Mouse (Mus musculus): ENCODE data around the gene Zmynd12. TPM values are rescaled to one million over a fixed set of nuclear protein-coding genes. Genes with fewer than 3 reads are reported as not detected.
A peak's percentile ranks its signal among the peaks of the same experiment; 100 is the strongest.

Gene Zmynd12
- polyA plus RNA-seq, 1 experiment from 2014 or later: 0.38 TPM

DNA sequence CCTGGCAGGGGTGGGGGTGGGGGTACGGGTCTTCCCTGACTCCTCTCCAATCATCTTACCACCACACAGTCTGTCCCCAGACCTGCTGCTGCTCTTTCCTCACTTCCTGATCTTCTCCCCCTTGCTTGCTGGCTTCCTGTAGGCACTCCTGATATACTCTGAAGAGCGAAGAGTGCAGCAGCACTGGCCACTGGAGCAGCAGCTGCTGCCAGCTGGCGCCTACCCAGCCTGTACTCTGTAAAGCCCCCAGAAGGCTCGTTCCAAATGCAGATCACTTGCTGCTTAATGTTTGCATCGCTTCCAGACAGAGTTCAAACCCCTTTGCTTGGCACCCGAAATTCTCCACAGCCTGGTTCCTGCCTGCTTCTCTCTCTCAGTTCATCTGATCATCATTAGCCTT is 9.8 kb upstream of the Zmynd12 start:
- Histone ChIP-seq H3K36me3 (ENCODE audit: control insufficient read depth, insufficient read depth, low read length) (no peaks in the 10 kb centered on the region), H3K27ac (ENCODE audit: low read depth, low read length) (no peak overlapping the region), H3K27me3 (replicated peaks; ENCODE audit: control insufficient read depth, insufficient read depth, low read length) (no peaks in the 10 kb centered on the region), H3K4me2 (ENCODE audit: low read length) (no peak overlapping the region), H3K9ac (ENCODE audit: low read length) (no peak overlapping the region), H3K9me3 (replicated peaks; ENCODE audit: control insufficient read depth, low read length) (no peaks in the 10 kb centered on the region), H3K4me3 (ENCODE audit: low read depth, low read length) (no peak overlapping the region), H3K4me1 (ENCODE audit: control insufficient read depth, insufficient read depth, low read length) (peaks cover 12% of the 10 kb centered on the region)
- 46% methylated on average over 6 of the region's 6 CpGs for WGBS
- DNase-seq (ENCODE audit: low spot score) (peak; percentile 77), ATAC-seq (0 out of 2 replicates have a peak, but pooled peaks have one; percentile 18)

DNA sequence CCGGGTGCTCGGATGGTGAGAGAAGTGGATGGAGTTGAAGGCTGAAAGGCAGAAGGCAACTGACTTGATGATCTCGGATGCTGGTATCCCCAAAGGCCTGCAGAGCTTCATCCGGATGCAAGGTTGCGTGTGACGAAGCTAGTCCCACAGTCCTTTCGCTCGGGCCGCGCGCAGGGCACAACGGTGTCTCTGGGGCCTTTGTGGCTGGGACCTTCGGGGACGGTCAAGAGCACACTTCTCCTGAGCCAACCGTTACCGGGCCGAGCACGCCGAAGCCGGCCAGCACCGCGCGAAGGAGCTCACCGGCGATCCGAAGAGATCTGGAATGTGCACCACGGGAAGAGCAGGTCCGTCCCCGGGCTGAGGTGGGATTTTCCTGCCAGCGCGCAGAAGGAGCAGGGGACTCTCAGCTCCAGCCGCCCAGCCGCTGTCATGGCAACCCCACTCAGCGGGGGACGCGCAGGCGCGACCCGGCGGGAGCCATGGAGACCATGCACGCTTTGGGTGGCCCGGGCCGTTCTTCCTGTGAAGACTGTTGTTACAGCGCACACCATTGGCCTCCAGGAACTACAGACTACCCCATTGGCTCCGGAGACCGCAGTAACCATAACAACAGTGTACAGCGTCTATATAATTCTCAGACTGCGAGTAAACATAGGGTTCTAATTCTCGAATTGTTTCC is 7.4 kb upstream of the Zmynd12 start, which contains the start of gene Ccdc30:
Gene Ccdc30, minus strand, starts transcription at position 450 of the 682 bp plus-strand sequence.
- Histone ChIP-seq H3K27me3 (replicated peaks; ENCODE audit: control insufficient read depth, insufficient read depth, low read length) (no peaks in the 10 kb centered on the region), H3K9ac (ENCODE audit: low read length) (peak within 1 kb of the TSS; percentile 72), H3K4me2 (ENCODE audit: low read length) (peak within 1 kb of the TSS; percentile 87), H3K4me3 (ENCODE audit: low read depth, low read length) (peak within 1 kb of the TSS; percentile 58), H3K27ac (ENCODE audit: low read depth, low read length) (peak within 1 kb of the TSS; percentile 72), H3K9me3 (replicated peaks; ENCODE audit: control insufficient read depth, low read length) (no peaks in the 10 kb centered on the region), H3K4me1 (ENCODE audit: control insufficient read depth, insufficient read depth, low read length) (peaks cover 12% of the 10 kb centered on the region), H3K36me3 (ENCODE audit: control insufficient read depth, insufficient read depth, low read length) (no peaks in the 10 kb centered on the region)
- ATAC-seq: peak; percentile 100
- WGBS: under 1% methylated on average over 49 of the region's 49 CpGs
- DNase-seq (ENCODE audit: low spot score): peak; percentile 96

DNA sequence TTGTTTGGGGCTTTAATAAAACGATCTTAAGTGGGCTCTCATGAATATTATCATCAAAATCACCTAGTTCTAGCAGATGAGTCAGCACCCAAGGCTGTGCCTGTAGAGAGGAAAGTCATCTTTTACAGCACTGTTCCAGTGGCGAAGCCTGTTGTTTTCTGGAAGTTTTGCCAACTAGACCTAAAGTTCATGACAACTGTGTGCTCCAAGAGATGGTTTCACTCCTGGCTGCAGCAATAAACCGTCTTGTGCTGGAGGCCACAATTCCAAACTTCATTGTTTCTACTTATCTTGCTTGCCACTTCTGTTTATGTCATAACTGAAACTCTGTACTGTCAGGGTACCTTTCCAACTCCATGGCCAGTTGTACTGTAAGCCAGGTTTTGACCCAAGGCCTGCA is 5.3 kb upstream of the Zmynd12 start:
- Histone ChIP-seq H3K27me3 (replicated peaks; ENCODE audit: control insufficient read depth, insufficient read depth, low read length) (no peaks in the 10 kb centered on the region), H3K4me3 (ENCODE audit: low read depth, low read length) (no peak overlapping the region), H3K36me3 (ENCODE audit: control insufficient read depth, insufficient read depth, low read length) (no peaks in the 10 kb centered on the region), H3K4me1 (ENCODE audit: control insufficient read depth, insufficient read depth, low read length) (peaks cover 19% of the 10 kb centered on the region), H3K9ac (ENCODE audit: low read length) (no peak overlapping the region), H3K9me3 (replicated peaks; ENCODE audit: control insufficient read depth, low read length) (no peaks in the 10 kb centered on the region), H3K4me2 (ENCODE audit: low read length) (no peak overlapping the region), H3K27ac (ENCODE audit: low read depth, low read length) (no peak overlapping the region)
- WGBS: 84% methylated on average over 3 of the region's 3 CpGs
- ATAC-seq (no peak), DNase-seq (ENCODE audit: low spot score) (no peak)

DNA sequence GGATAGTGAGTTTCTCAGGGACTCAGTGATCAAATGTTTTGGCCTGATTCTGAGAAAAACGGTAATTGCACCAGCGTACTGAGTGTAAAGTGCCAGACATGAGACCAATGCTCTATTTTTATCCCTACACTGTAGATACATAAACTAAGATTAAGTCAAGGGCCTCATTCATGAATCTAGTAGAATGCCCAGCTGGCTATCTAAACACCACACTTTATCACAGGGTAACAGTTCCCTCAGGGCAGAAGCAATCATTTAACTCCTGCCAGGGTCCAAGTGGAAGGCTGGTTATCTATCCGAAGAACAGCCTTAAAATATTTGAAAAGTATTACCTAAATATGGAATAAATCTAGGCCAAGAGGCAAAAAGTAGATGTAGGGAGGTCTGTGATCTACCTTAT is 4.7 kb upstream of the Zmynd12 start:
- Histone ChIP-seq H3K4me3 (ENCODE audit: low read depth, low read length) (no peak overlapping the region), H3K9me3 (replicated peaks; ENCODE audit: control insufficient read depth, low read length) (no peaks in the 10 kb centered on the region), H3K4me1 (ENCODE audit: control insufficient read depth, insufficient read depth, low read length) (peaks cover 17% of the 10 kb centered on the region), H3K4me2 (ENCODE audit: low read length) (no peak overlapping the region), H3K27me3 (replicated peaks; ENCODE audit: control insufficient read depth, insufficient read depth, low read length) (no peaks in the 10 kb centered on the region), H3K27ac (ENCODE audit: low read depth, low read length) (no peak overlapping the region), H3K9ac (ENCODE audit: low read length) (no peak overlapping the region), H3K36me3 (ENCODE audit: control insufficient read depth, insufficient read depth, low read length) (no peaks in the 10 kb centered on the region)
- DNase-seq (ENCODE audit: low spot score): no peak
- 94% methylated on average over 3 of the region's 3 CpGs for whole genome bisulfite sequencing
- ATAC-seq: no peak

DNA sequence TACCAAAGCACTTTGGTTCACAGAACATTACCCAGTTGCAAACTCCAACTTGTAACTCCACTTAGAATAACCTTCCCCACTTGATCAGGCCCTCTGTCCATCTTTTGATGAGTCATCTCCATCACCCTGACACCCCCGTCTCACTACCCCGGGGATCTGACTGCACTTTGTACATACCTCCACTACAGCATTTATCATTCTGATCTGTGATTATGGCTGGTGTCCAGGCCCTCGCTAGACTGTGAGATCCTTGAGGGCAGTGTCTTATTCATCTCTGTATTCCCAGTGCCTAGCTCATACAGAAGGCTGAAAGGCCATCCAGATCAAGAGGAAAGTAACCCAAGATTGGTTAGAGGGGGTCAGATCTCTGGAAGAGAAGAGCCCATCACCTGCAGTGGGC is 1.4 kb upstream of the Zmynd12 start:
- Histone ChIP-seq H3K4me1 (ENCODE audit: control insufficient read depth, insufficient read depth, low read length) (peaks cover 11% of the 10 kb centered on the region; the same call in 1 of the 2 replicates), H3K36me3 (ENCODE audit: control insufficient read depth, insufficient read depth, low read length) (no peaks in the 10 kb centered on the region), H3K27me3 (replicated peaks; ENCODE audit: control insufficient read depth, insufficient read depth, low read length) (no peaks in the 10 kb centered on the region), H3K9ac (ENCODE audit: low read length) (peak overlapping the region; percentile 77), H3K27ac (ENCODE audit: low read depth, low read length) (no peak overlapping the region), H3K4me3 (ENCODE audit: low read depth, low read length) (peak overlapping the region; percentile 59), H3K9me3 (replicated peaks; ENCODE audit: control insufficient read depth, low read length) (no peaks in the 10 kb centered on the region), H3K4me2 (ENCODE audit: low read length) (peak overlapping the region; percentile 77)
- 67% methylated on average over 3 of the region's 3 CpGs for WGBS
- no peak for DNase-seq (ENCODE audit: low spot score)
- ATAC-seq: no peak

DNA sequence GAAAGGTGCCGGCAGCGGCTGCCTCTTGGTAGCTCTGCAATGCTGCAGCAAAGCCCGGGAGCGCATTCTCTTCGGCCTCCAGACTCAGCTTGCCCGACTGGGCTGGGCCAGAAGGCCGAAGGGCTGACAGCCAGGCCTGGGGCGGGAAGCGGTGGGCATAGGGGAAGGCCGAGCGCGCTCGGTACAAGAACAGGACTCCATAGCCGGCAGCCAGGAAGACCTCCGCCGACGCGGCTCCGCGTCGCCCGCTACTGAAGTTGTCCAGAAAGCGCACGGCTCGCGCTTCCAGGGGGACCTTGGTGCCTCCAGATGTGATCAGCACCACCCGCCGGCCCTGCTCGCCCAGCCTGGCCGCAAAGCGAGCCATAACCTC is 707 bp upstream of the Zmynd12 start:
- no peak for DNase-seq (ENCODE audit: low spot score)
- H3K36me3 ChIP-seq (ENCODE audit: control insufficient read depth, insufficient read depth, low read length): no peaks in the 10 kb centered on the region
- H3K9ac ChIP-seq (ENCODE audit: low read length): peak overlapping the region; percentile 77
- peak; percentile 61 for ATAC-seq
- peak overlapping the region; percentile 77 for H3K4me2 ChIP-seq (ENCODE audit: low read length)
- H3K27me3 ChIP-seq (replicated peaks; ENCODE audit: control insufficient read depth, insufficient read depth, low read length): no peaks in the 10 kb centered on the region
- WGBS: under 1% methylated on average over 31 of the region's 31 CpGs
- H3K4me3 ChIP-seq (ENCODE audit: low read depth, low read length): peak overlapping the region; percentile 59
- peaks cover 11% of the 10 kb centered on the region; the same call in 1 of the 2 replicates for H3K4me1 ChIP-seq (ENCODE audit: control insufficient read depth, insufficient read depth, low read length)
- H3K27ac ChIP-seq (ENCODE audit: low read depth, low read length): peak overlapping the region; percentile 65
- H3K9me3 ChIP-seq (replicated peaks; ENCODE audit: control insufficient read depth, low read length): no peaks in the 10 kb centered on the region

DNA sequence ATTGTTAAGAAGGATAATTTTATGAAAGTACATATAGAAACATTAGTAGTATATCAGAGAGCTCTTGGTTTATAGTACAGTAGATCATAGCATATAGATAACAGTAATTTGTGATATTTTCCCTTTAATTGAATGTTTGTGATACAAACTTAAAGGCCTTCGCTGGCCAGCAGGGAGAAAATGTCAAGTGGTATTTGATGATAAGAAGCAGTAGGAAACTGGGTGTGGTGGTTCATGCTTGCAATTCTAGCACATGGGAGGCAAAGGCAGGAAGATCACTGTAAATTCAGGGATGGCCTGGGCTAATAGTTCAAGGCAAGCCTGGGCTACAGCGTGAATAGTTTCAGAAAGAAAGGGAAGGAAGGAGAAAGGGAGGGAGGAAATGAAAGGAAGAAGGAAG is 2.5 kb downstream of the Zmynd12 start:
- Histone ChIP-seq H3K27me3 (replicated peaks; ENCODE audit: control insufficient read depth, insufficient read depth, low read length) (no peaks in the 10 kb centered on the region), H3K4me2 (ENCODE audit: low read length) (no peak overlapping the region), H3K4me1 (ENCODE audit: control insufficient read depth, insufficient read depth, low read length) (peaks cover 11% of the 10 kb centered on the region; the same call in 1 of the 2 replicates), H3K9me3 (replicated peaks; ENCODE audit: control insufficient read depth, low read length) (no peaks in the 10 kb centered on the region), H3K27ac (ENCODE audit: low read depth, low read length) (no peak overlapping the region), H3K9ac (ENCODE audit: low read length) (no peak overlapping the region), H3K4me3 (ENCODE audit: low read depth, low read length) (no peak overlapping the region), H3K36me3 (ENCODE audit: control insufficient read depth, insufficient read depth, low read length) (no peaks in the 10 kb centered on the region)
- DNase-seq (ENCODE audit: low spot score) (no peak), ATAC-seq (no peak)
- WGBS: 82% methylated on average over 2 of the region's 2 CpGs

DNA sequence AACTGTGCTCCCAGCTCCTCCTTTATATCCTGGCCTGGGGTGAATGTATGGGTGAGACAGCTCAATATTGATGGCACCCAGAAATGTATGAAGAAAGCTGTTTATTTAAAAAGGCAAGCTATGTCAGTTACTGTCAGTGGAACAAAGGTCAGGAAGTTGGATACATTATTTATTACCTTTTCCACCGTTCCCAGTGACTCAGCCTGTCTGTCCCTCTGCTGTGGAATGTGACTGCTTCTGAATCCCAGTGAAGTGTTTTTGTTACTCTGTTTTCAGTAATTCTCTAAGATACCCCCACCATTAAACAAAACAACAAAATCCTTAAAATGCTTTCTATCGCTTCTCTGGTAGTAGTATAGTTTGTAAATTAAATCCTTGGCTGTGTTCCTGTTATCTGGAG is 3.0 kb downstream of the Zmynd12 start:
- Histone ChIP-seq H3K27me3 (replicated peaks; ENCODE audit: control insufficient read depth, insufficient read depth, low read length) (no peaks in the 10 kb centered on the region), H3K4me2 (ENCODE audit: low read length) (no peak overlapping the region), H3K9me3 (replicated peaks; ENCODE audit: control insufficient read depth, low read length) (no peaks in the 10 kb centered on the region), H3K4me1 (ENCODE audit: control insufficient read depth, insufficient read depth, low read length) (peaks cover 11% of the 10 kb centered on the region; the same call in 1 of the 2 replicates), H3K9ac (ENCODE audit: low read length) (no peak overlapping the region), H3K27ac (ENCODE audit: low read depth, low read length) (no peak overlapping the region), H3K4me3 (ENCODE audit: low read depth, low read length) (no peak overlapping the region), H3K36me3 (ENCODE audit: control insufficient read depth, insufficient read depth, low read length) (no peaks in the 10 kb centered on the region)
- ATAC-seq (no peak), DNase-seq (ENCODE audit: low spot score) (no peak)
- WGBS: 78% methylated on average over 2 of the region's 2 CpGs

DNA sequence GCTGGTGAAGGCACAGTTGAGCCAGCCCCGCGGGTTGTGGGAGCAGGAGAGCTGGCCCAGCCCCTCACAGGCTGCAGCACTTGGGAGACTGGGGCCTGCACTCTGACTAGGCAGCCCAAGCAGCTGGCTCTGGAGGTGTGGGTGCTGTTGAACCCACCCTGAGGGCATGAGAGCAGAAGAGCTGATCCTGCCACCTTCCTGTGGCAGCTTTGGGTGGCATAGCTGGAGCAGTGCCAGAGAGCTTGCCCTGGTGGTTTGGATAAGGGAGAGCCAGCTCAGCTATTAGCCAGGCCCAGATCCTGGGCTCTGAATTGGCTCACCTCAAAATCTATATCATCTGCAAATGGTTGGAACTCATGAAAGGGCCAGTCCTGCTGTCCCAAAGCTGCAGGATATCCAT is 5.1 kb downstream of the Zmynd12 start:
- WGBS: 44% methylated on average over 2 of the region's 2 CpGs

More for the DNA sequence above, 5.1 kb downstream of the Zmynd12 start:
- H3K36me3 ChIP-seq (ENCODE audit: control insufficient read depth, insufficient read depth, low read length): no peaks in the 10 kb centered on the region
- ATAC-seq (no peak), DNase-seq (ENCODE audit: low spot score) (no peak)
- H3K27ac ChIP-seq (ENCODE audit: low read depth, low read length): no peak overlapping the region
- peaks cover 4% of the 10 kb centered on the region; the same call in 1 of the 2 replicates for H3K4me1 ChIP-seq (ENCODE audit: control insufficient read depth, insufficient read depth, low read length)
- H3K9me3 ChIP-seq (replicated peaks; ENCODE audit: control insufficient read depth, low read length): no peaks in the 10 kb centered on the region
- H3K4me2 ChIP-seq (ENCODE audit: low read length): no peak overlapping the region
- H3K4me3 ChIP-seq (ENCODE audit: low read depth, low read length): no peak overlapping the region
- no peaks in the 10 kb centered on the region for H3K27me3 ChIP-seq (replicated peaks; ENCODE audit: control insufficient read depth, insufficient read depth, low read length)
- H3K9ac ChIP-seq (ENCODE audit: low read length): no peak overlapping the region

Data from forebrain, embryonic 14.5 days (tissue).